ENCODE assay signal across 8 mouse cellular contexts in the genomic region with DNA sequence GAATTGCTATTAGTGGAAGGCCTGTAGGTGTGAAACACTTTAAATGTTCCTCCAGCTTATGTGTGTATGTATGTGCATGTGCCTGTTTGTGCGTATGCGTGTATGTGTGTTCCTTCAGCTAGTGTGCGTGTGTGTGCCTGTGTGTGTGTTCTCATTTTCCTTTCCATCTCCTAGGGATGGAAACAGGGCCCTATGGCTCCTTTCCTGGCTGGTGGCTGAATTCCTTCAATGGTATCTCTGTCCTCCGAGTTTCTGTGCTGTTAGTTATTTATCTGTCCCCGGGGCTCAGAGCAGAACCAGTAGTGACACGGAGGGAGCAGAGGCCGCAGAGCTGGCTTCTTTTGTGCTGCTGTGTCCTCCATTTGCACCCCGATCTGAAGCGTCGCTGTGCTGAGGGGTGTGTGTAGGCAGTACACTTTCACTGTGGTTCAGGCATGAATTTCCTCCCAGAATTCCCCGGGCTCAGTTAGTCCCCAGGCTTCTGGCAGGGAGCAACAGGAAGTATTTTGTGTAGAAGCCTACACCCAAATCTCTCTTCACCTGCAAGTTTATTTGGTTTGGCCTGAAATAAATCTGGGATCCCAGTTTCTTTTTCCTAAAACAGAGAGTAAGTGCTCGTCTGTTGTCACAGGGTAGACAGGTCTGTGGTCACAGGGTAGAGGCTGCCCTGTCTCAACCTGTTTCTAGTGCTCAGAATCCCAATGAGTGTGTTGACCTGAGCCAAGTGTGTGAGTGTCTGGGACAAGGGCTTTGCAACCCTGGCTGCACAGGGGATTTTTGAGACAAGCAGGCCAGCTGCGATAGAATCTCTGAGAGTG. TPM values are rescaled to one million over a fixed set of nuclear protein-coding genes. Genes with fewer than 3 reads are reported as not detected.
DNase-seq lines count a peak whose midpoint lies in the region; ATAC-seq lines count a peak whose summit lies in the region.

No protein-coding gene starts in this region.

- H3K36me3 ChIP-seq in heart, embryonic 14.5 days (ENCODE audit: control insufficient read depth, insufficient read depth, low read length): peaks cover 12% of the 10 kb centered on the region; the same call in 1 of the 2 replicates
- H3K36me3 ChIP-seq in neural tube, embryonic 14.5 days (ENCODE audit: control insufficient read depth, insufficient read depth, low read length): no peaks in the 10 kb centered on the region

- peaks cover 50 to 66% of the 10 kb centered on the region in 2 experiments for H3K4me1 ChIP-seq in heart, embryonic 14.5 days (ENCODE audit: control insufficient read depth in 2 of 2, insufficient read depth in 2 of 2, low read length in 2 of 2)
- peaks cover 57% of the 10 kb centered on the region for H3K4me1 ChIP-seq in neural tube, embryonic 14.5 days (ENCODE audit: control insufficient read depth, insufficient read depth, low read length)

- ATAC-seq in heart, embryonic 14.5 days (ENCODE audit: insufficient number of reproducible peaks, insufficient read depth, low FRiP score, low read depth): no peak
- ATAC-seq in neural tube, embryonic 14.5 days (ENCODE audit: low read depth): peak; percentile 4; the same call in 1 of the 2 replicates

- peak overlapping the region; percentile 64 to 93 for H3K27ac ChIP-seq in heart, embryonic 14.5 days (replicated peaks in 1 of 2; ENCODE audit: control insufficient read depth in 1 of 2, insufficient read depth in 1 of 2, low read depth in 2 of 2, low read length in 2 of 2)
- H3K27ac ChIP-seq in neural tube, embryonic 14.5 days (ENCODE audit: low read depth, low read length): peak overlapping the region; percentile 76

- no peaks in the 10 kb centered on the region for H3K27me3 ChIP-seq in heart, embryonic 14.5 days (ENCODE audit: control insufficient read depth, insufficient read depth, low read length)
- H3K27me3 ChIP-seq in neural tube, embryonic 14.5 days (ENCODE audit: control insufficient read depth, insufficient read depth, low read length): no peaks in the 10 kb centered on the region

- DNase-seq in thymus, postnatal 25 days: peak; percentile 31
- no peak for DNase-seq in thymus, postnatal 10 days (ENCODE audit: low spot score in 2 of 2)
- DNase-seq in kidney, postnatal 25 days: peak; percentile 54 to 74
- no peak for DNase-seq in natural killer cell, adult 2 months (ENCODE audit: low spot score in 2 of 2)
- no peak for DNase-seq in layer of hippocampus, adult 9-11 months
- no peak for DNase-seq in adrenal gland, adult 2 months

- H3K4me2 ChIP-seq in heart, embryonic 14.5 days (ENCODE audit: low read length): peak overlapping the region; percentile 38
- peak overlapping the region; percentile 26; the same call in 1 of the 2 replicates for H3K4me2 ChIP-seq in neural tube, embryonic 14.5 days (ENCODE audit: low read depth, low read length)

- peak overlapping the region; percentile 59 for H3K9ac ChIP-seq in heart, embryonic 14.5 days (ENCODE audit: low read length)
- no peak overlapping the region; the same call in 1 of the 2 replicates for H3K9ac ChIP-seq in neural tube, embryonic 14.5 days (replicated peaks; ENCODE audit: low read depth, low read length)

- H3K4me3 ChIP-seq in heart, embryonic 14.5 days (ENCODE audit: control insufficient read depth in 1 of 2, insufficient read depth in 1 of 2, low read depth in 1 of 2, low read length in 2 of 2): no peak overlapping the region
- H3K4me3 ChIP-seq in neural tube, embryonic 14.5 days (ENCODE audit: low read depth, low read length): no peak overlapping the region

- 34% methylated on average over 13 of the region's 13 CpGs for WGBS in heart, embryonic 14.5 days
- 34% methylated on average over 13 of the region's 13 CpGs for WGBS in neural tube, embryonic 14.5 days

- H3K9me3 ChIP-seq in heart, embryonic 14.5 days (ENCODE audit: control insufficient read depth, low read length): no peaks in the 10 kb centered on the region
- H3K9me3 ChIP-seq in neural tube, embryonic 14.5 days (ENCODE audit: control insufficient read depth, low read length): no peaks in the 10 kb centered on the region

RNA-seq across cellular contexts. Expression of a gene that starts 15.7 kb away (rescaled TPM):
- polyA plus RNA-seq in heart, embryonic 14.5 days (2014; fragmentation: Nextera tagmentation; extraction: Ambion mirVana): 24.8 and 27.3 TPM in 2 replicates
- 73.7 and 74.1 TPM in 2 replicates for polyA plus RNA-seq in neural tube, embryonic 14.5 days (2014; fragmentation: Nextera tagmentation; extraction: Ambion mirVana)
- total RNA-seq in adrenal gland, adult 2 months (2021): 10 to 100 TPM; 21.0 to 21.9 TPM
- 13.7 TPM in 2 replicates for polyA plus RNA-seq in adrenal gland, adult 2 months (2012; rRNA removed)

Comparison
In these comparisons a context has a peak if more than half of its experiments do, and no peak if none do; other contexts are left out.
1. DNase-seq: peak in thymus, postnatal 25 days (single experiment) and kidney, postnatal 25 days (2 of 2); none in thymus, postnatal 10 days (0 of 2), natural killer cell, adult 2 months (0 of 2), layer of hippocampus, adult 9-11 months (single experiment) and adrenal gland, adult 2 months (single experiment).